Mouse (Mus musculus) heart, postnatal 0 days (tissue): ENCODE data around the gene Pard3b.

Experiments
- CTCF ChIP-seq: IDR thresholded peaks from 2 replicates; pipeline ENCODE4 v1.5.1; 2016; ENCODE audit warnings: antibody characterized with exemption, control low read depth, low read depth
- EP300 ChIP-seq: IDR thresholded peaks from 2 replicates; pipeline ENCODE4 v1.6.1; 2016; ENCODE audit warnings: antibody characterized with exemption, low read depth

GRCm38 (mm10) chr1:62591296-62592031, 952.8 kb downstream of the Pard3b start:
- TF ChIP-seq CTCF (no peak), EP300 (no peak)
